Mouse (Mus musculus) hindbrain, embryonic 11.5 days (tissue): Measurements from ENCODE around the gene Flcn. TPM values are rescaled to one million over a fixed set of nuclear protein-coding genes. Genes with fewer than 3 reads are reported as not detected.

Experiments used
- ATAC-seq: fragments of 200-750 bp; cut with Nextera tagmentation; 2 replicates; pipeline ENCODE4 v1.8.0; 2017; ENCODE audit warnings: mild to moderate bottlenecking, moderate TSS enrichment, moderate library complexity; ENCODE audit not compliant: low FRiP score
- DNase-seq: peaks from one replicate; pipeline ENCODE4 v3.0.0-alpha.2; 2015; ENCODE audit warnings: low spot score
- H3K27ac ChIP-seq: fragments of 300-500 bp; sonication (generic); 2 replicates; pipeline ENCODE4 v1.5.1; 2014; ENCODE audit warnings: mild to moderate bottlenecking, low read depth, low read length
- H3K27me3 ChIP-seq: fragments of 300-500 bp; sonication (generic); 2 replicates; pipeline ENCODE4 v1.6.1; 2014; ENCODE audit warnings: mild to moderate bottlenecking, low read length, moderate library complexity, mixed read lengths; ENCODE audit not compliant: control insufficient read depth, insufficient read depth
- H3K36me3 ChIP-seq: fragments of 300-500 bp; sonication (generic); 2 replicates; pipeline ENCODE4 v1.6.1; 2014; ENCODE audit warnings: mild to moderate bottlenecking, low read length, moderate library complexity, mixed read lengths; ENCODE audit not compliant: control insufficient read depth, insufficient read depth
- H3K4me1 ChIP-seq: fragments of 300-500 bp; sonication (generic); replicated peaks from 2 replicates; pipeline ENCODE4 v1.6.1; 2014; ENCODE audit warnings: low read length, mixed read lengths; ENCODE audit not compliant: control insufficient read depth, insufficient read depth
- H3K4me2 ChIP-seq: fragments of 300-500 bp; sonication (generic); replicated peaks from 2 replicates; pipeline ENCODE4 v1.6.1; 2014; ENCODE audit warnings: mild to moderate bottlenecking, low read depth, low read length
- H3K4me3 ChIP-seq: fragments of 300-500 bp; sonication (generic); 2 replicates; pipeline ENCODE4 v1.5.1; 2014; ENCODE audit warnings: low read depth, low read length
- H3K9ac ChIP-seq: fragments of 300-500 bp; sonication (generic); 2 replicates; pipeline ENCODE4 v1.6.1; 2014; ENCODE audit warnings: low read depth, low read length
- H3K9me3 ChIP-seq: fragments of 300-500 bp; sonication (generic); 2 replicates; pipeline ENCODE4 v1.6.1; 2016; ENCODE audit warnings: low read length; ENCODE audit not compliant: control insufficient read depth
- WGBS: fragments of 180-500 bp; shearing (Covaris S2); extraction: QIAGEN DNeasy Blood & Tissue Kit; methylation state at CpG from one replicate; pipeline ENCODE4 v1.1.7; 2014; 5-methylcytosine and 5-hydroxymethylcytosine counted together
- polyA plus RNA-seq: library from polyadenylated mRNA; unstranded; fragments of >200 nt; fragmentation: Nextera tagmentation; extraction: Ambion mirVana; gene quantifications from 2 replicates; pipeline ENCODE4 v1.2.1, GENCODE M21; 2014

Flcn gene
- polyA plus RNA-seq, 1 experiment from 2014 or later: 26.4 TPM

GRCm38 (mm10) chr11:59809071-59809669, 646 bp downstream of the Flcn start:
- peak overlapping the region; percentile 95 for H3K27ac ChIP-seq

GRCm38 (mm10) chr11:59808170-59808960, 1.5 kb downstream of the Flcn start:
- H3K36me3 ChIP-seq: peaks cover 2% of the 10 kb centered on the region; the same call in 1 of the 2 replicates
- DNase-seq: no peak
- H3K4me3 ChIP-seq: peak overlapping the region; percentile 75
- H3K9me3 ChIP-seq: no peaks in the 10 kb centered on the region
- 73% methylated on average over 14 of the region's 14 CpGs for WGBS
- H3K4me2 ChIP-seq: peak overlapping the region; percentile 70
- H3K27me3 ChIP-seq: no peaks in the 10 kb centered on the region
- H3K9ac ChIP-seq: peak overlapping the region; percentile 97; the same call in 1 of the 2 replicates
- H3K27ac ChIP-seq: no peak overlapping the region
- peaks cover 5% of the 10 kb centered on the region; the same call in 1 of the 2 replicates for H3K4me1 ChIP-seq
- ATAC-seq: no peak

More at GRCm38 (mm10) chr11:59809071-59809669, 646 bp downstream of the Flcn start:
- peak; percentile 41; the same call in 1 of the 2 replicates for ATAC-seq
- peak overlapping the region; percentile 70 for H3K4me2 ChIP-seq
- DNase-seq: no peak
- no peaks in the 10 kb centered on the region for H3K36me3 ChIP-seq
- H3K4me3 ChIP-seq: peak overlapping the region; percentile 75
- 2% methylated on average over 15 of the region's 15 CpGs for WGBS
- no peaks in the 10 kb centered on the region for H3K27me3 ChIP-seq
- H3K9me3 ChIP-seq: no peaks in the 10 kb centered on the region
- H3K9ac ChIP-seq: peak overlapping the region; percentile 97
- H3K4me1 ChIP-seq: peaks cover 5% of the 10 kb centered on the region; the same call in 1 of the 2 replicates

GRCm38 (mm10) chr11:59805656-59806055, 4.2 kb downstream of the Flcn start:
- Histone ChIP-seq H3K9ac (no peak overlapping the region), H3K4me2 (no peak overlapping the region), H3K27me3 (no peaks in the 10 kb centered on the region), H3K4me3 (no peak overlapping the region), H3K27ac (no peak overlapping the region), H3K4me1 (peaks cover 5% of the 10 kb centered on the region; the same call in 1 of the 2 replicates), H3K36me3 (peaks cover 13% of the 10 kb centered on the region), H3K9me3 (no peaks in the 10 kb centered on the region)
- ATAC-seq (no peak), DNase-seq (no peak)
- WGBS: 98% methylated on average over 2 of the region's 2 CpGs

- ATAC-seq (no peak), DNase-seq (no peak)
- Histone ChIP-seq H3K27ac (no peak overlapping the region), H3K9ac (no peak overlapping the region), H3K4me3 (no peak overlapping the region), H3K4me1 (peaks cover 5% of the 10 kb centered on the region; the same call in 1 of the 2 replicates), H3K36me3 (peaks cover 17% of the 10 kb centered on the region), H3K27me3 (no peaks in the 10 kb centered on the region), H3K9me3 (no peaks in the 10 kb centered on the region), H3K4me2 (no peak overlapping the region)
- 87% methylated on average over 1 of the region's 1 CpGs for WGBS
These were observed 4.6 kb downstream of the Flcn start for GRCm38 (mm10) chr11:59805256-59805655.

GRCm38 (mm10) chr11:59804409-59805110, 5.3 kb downstream of the Flcn start:
- peaks cover 18% of the 10 kb centered on the region for H3K36me3 ChIP-seq
- H3K4me3 ChIP-seq: no peak overlapping the region
- H3K27ac ChIP-seq: no peak overlapping the region
- ATAC-seq: no peak
- no peaks in the 10 kb centered on the region for H3K9me3 ChIP-seq
- peaks cover 5% of the 10 kb centered on the region; the same call in 1 of the 2 replicates for H3K4me1 ChIP-seq
- no peak overlapping the region for H3K9ac ChIP-seq
- WGBS: 91% methylated on average over 22 of the region's 22 CpGs
- no peak overlapping the region for H3K4me2 ChIP-seq
- no peak for DNase-seq
- no peaks in the 10 kb centered on the region for H3K27me3 ChIP-seq

- Histone ChIP-seq H3K9ac (no peak overlapping the region), H3K9me3 (no peaks in the 10 kb centered on the region), H3K27me3 (no peaks in the 10 kb centered on the region), H3K36me3 (peaks cover 25% of the 10 kb centered on the region), H3K4me1 (no peaks in the 10 kb centered on the region), H3K4me3 (no peak overlapping the region), H3K4me2 (no peak overlapping the region), H3K27ac (no peak overlapping the region)
- no peak for ATAC-seq
- 90% methylated on average over 14 of the region's 14 CpGs for WGBS
- DNase-seq: no peak
These were observed 6.3 kb downstream of the Flcn start for GRCm38 (mm10) chr11:59803516-59803915.

GRCm38 (mm10) chr11:59801881-59802280, 7.9 kb downstream of the Flcn start:
- ATAC-seq: no peak
- Histone ChIP-seq H3K4me2 (no peak overlapping the region), H3K9ac (no peak overlapping the region), H3K4me3 (no peak overlapping the region), H3K36me3 (peaks cover 29% of the 10 kb centered on the region), H3K27me3 (no peaks in the 10 kb centered on the region), H3K9me3 (no peaks in the 10 kb centered on the region), H3K4me1 (no peaks in the 10 kb centered on the region), H3K27ac (no peak overlapping the region)
- WGBS: 90% methylated on average over 8 of the region's 8 CpGs
- no peak for DNase-seq

- Histone ChIP-seq H3K4me1 (no peaks in the 10 kb centered on the region), H3K36me3 (peaks cover 29% of the 10 kb centered on the region), H3K9ac (no peak overlapping the region), H3K27ac (no peak overlapping the region), H3K4me3 (no peak overlapping the region), H3K9me3 (no peaks in the 10 kb centered on the region), H3K4me2 (no peak overlapping the region), H3K27me3 (no peaks in the 10 kb centered on the region)
- ATAC-seq: no peak
- 94% methylated on average over 10 of the region's 10 CpGs for WGBS
- no peak for DNase-seq
These were observed 9.4 kb downstream of the Flcn start for GRCm38 (mm10) chr11:59800412-59800811.
